Mouse (Mus musculus) cerebellum, postnatal 4 days (tissue): Measurements from ENCODE around the gene F13a1.

Experiments used
- DNase-seq, 2 experiments: peaks; one replicate each; pipeline ENCODE4 v3.0.0; 2022; ENCODE audit warnings: low spot score in 2 of 2, mixed read lengths in 1 of 2

The F13a1 gene

GRCm38 (mm10) chr13:36953676-36954075 is 96.4 kb downstream of the F13a1 start:
- no peak for DNase-seq

GRCm38 (mm10) chr13:36941891-36942290 is 108.2 kb downstream of the F13a1 start:
- no peak for DNase-seq

- no peak for DNase-seq
Observed at GRCm38 (mm10) chr13:36932066-36932465, 118.0 kb downstream of the F13a1 start.

- no peak for DNase-seq
Observed at GRCm38 (mm10) chr13:36919737-36920136, 130.3 kb downstream of the F13a1 start.

GRCm38 (mm10) chr13:36903885-36904284 is 146.2 kb downstream of the F13a1 start:
- DNase-seq, result no peak

GRCm38 (mm10) chr13:36903447-36903846 is 146.6 kb downstream of the F13a1 start:
- DNase-seq, result no peak

GRCm38 (mm10) chr13:36901603-36902002 is 148.4 kb downstream of the F13a1 start:
- DNase-seq, result no peak

- no peak for DNase-seq
Observed at GRCm38 (mm10) chr13:36901016-36901415, 149.0 kb downstream of the F13a1 start.

GRCm38 (mm10) chr13:36896061-36896460 is 154.0 kb downstream of the F13a1 start:
- no peak for DNase-seq

GRCm38 (mm10) chr13:36893762-36894161 is 156.3 kb downstream of the F13a1 start:
- no peak for DNase-seq

GRCm38 (mm10) chr13:36892216-36892615 is 157.8 kb downstream of the F13a1 start:
- no peak for DNase-seq

GRCm38 (mm10) chr13:36885973-36886372 is 164.1 kb downstream of the F13a1 start:
- no peak for DNase-seq

GRCm38 (mm10) chr13:36839111-36839510 is 210.9 kb downstream of the F13a1 start:
- DNase-seq, result no peak
